Mouse (Mus musculus) CH12.LX (cell line): ENCODE results near the gene Rhobtb1. TPM values are rescaled to one million over a fixed set of nuclear protein-coding genes. Genes with fewer than 3 reads are reported as not detected.

ENCODE experiments used
- DNase-seq: peaks from one replicate; pipeline ENCODE4 v3.0.0-alpha.2; 2013; ENCODE audit errors: extremely low read depth
- H3K27ac ChIP-seq: 2 replicates; pipeline ENCODE4 v1.5.1; 2012; ENCODE audit warnings: low read depth, mild to moderate bottlenecking, control low read depth, moderate library complexity; ENCODE audit not compliant: insufficient read depth
- H3K27me3 ChIP-seq: replicated peaks from 2 replicates; pipeline ENCODE3; 2012; ENCODE audit warnings: inconsistent platforms
- H3K36me3 ChIP-seq, 2 experiments: replicated peaks in 1 of 2; 2 replicates each; pipeline versions ENCODE3 to v1.6.1; 2012; ENCODE audit warnings: inconsistent platforms in 1 of 2, low read length in 1 of 2, mild to moderate bottlenecking in 1 of 2, mixed read lengths in 1 of 2, moderate library complexity in 1 of 2; ENCODE audit not compliant: control insufficient read depth in 1 of 2, insufficient read depth in 1 of 2
- H3K4me1 ChIP-seq, 2 experiments: 2 replicates each; pipeline ENCODE4 v1.6.1; 2012; ENCODE audit warnings: inconsistent platforms in 1 of 2, moderate library complexity in 1 of 2; ENCODE audit not compliant: insufficient read depth in 2 of 2, control insufficient read depth in 1 of 2
- H3K4me2 ChIP-seq: 2 replicates; pipeline ENCODE4 v1.6.1; 2012; ENCODE audit warnings: low read depth, mild to moderate bottlenecking, control low read depth; ENCODE audit not compliant: poor library complexity, insufficient read depth, severe bottlenecking
- H3K4me3 ChIP-seq, 3 experiments: fragments of 150-350 bp in 1 of 3; sonication (generic) in 1 of 3; replicated peaks in 1 of 3; 2 replicates each; pipeline versions ENCODE3 to v1.5.1; 2011 to 2012; ENCODE audit warnings: low read depth in 2 of 3, low read length in 2 of 3, mild to moderate bottlenecking in 2 of 3, moderate library complexity in 2 of 3, control low read depth in 1 of 3, improper control_type of control experiment in 1 of 3, inconsistent platforms in 1 of 3, mixed read lengths in 1 of 3; ENCODE audit not compliant: poor library complexity in 1 of 3
- H3K79me2 ChIP-seq: replicated peaks from 2 replicates; pipeline ENCODE4 v1.6.1; 2012; ENCODE audit warnings: mild to moderate bottlenecking, moderate library complexity; ENCODE audit not compliant: control insufficient read depth, poor library complexity, insufficient read depth, severe bottlenecking; ENCODE audit errors: extremely low read depth
- H3K9ac ChIP-seq: 2 replicates; pipeline ENCODE4 v1.6.1; 2012; ENCODE audit warnings: low read depth, mild to moderate bottlenecking, control low read depth, moderate library complexity; ENCODE audit not compliant: insufficient read depth
- H3K9me3 ChIP-seq: replicated peaks from 2 replicates; pipeline ENCODE3; 2012; ENCODE audit warnings: low read length, inconsistent platforms, mixed read lengths
- BHLHE40 ChIP-seq: IDR thresholded peaks from 2 replicates; pipeline ENCODE4 v1.6.1; 2011; ENCODE audit warnings: mild to moderate bottlenecking, low read depth, low read length, improper control_type of control experiment
- CHD2 ChIP-seq: IDR thresholded peaks from 2 replicates; pipeline ENCODE4 v1.6.1; 2011; ENCODE audit warnings: low read length, improper control_type of control experiment
- CTCF ChIP-seq, 2 experiments: IDR thresholded peaks in 1 of 2; conservative IDR thresholded peaks in 1 of 2; 2 replicates each; pipeline ENCODE4 v1.5.1; 2011 to 2012; ENCODE audit warnings: low read depth in 2 of 2, low read length in 2 of 2, improper control_type of control experiment in 1 of 2, inconsistent platforms in 1 of 2, mild to moderate bottlenecking in 1 of 2, moderate library complexity in 1 of 2
- E2F4 ChIP-seq: IDR thresholded peaks from 2 replicates; pipeline ENCODE4 v1.6.1; 2011; ENCODE audit warnings: low read depth, low read length, improper control_type of control experiment; ENCODE audit not compliant: insufficient replicate concordance
- ELF1 ChIP-seq: IDR thresholded peaks from 2 replicates; pipeline ENCODE4 v1.6.1; 2014; ENCODE audit warnings: low read depth, mild to moderate bottlenecking, inconsistent platforms, low read length, improper control_type of control experiment
- GABPA ChIP-seq: IDR thresholded peaks from 2 replicates; pipeline ENCODE4 v1.6.1; 2012; ENCODE audit warnings: low read depth, low read length, improper control_type of control experiment, inconsistent platforms; ENCODE audit not compliant: insufficient replicate concordance
- IRF4 ChIP-seq: IDR thresholded peaks from 2 replicates; pipeline ENCODE4 v1.6.1; 2014; ENCODE audit warnings: low read depth, mild to moderate bottlenecking, inconsistent platforms, low read length, improper control_type of control experiment
- MAFK ChIP-seq: IDR thresholded peaks from 2 replicates; pipeline ENCODE4 v1.6.1; 2011; ENCODE audit warnings: low read length, improper control_type of control experiment; ENCODE audit not compliant: insufficient replicate concordance
- NELFE ChIP-seq: IDR thresholded peaks from 2 replicates; pipeline ENCODE4 v1.6.1; 2011; ENCODE audit warnings: low read depth, low read length, improper control_type of control experiment
- POLR2A ChIP-seq: IDR thresholded peaks from 2 replicates; pipeline ENCODE4 v1.6.1; 2011; ENCODE audit warnings: low read depth, mild to moderate bottlenecking, improper control_type of control experiment, low read length
- SIN3A ChIP-seq: IDR thresholded peaks from 2 replicates; pipeline ENCODE4 v1.6.1; 2012; ENCODE audit warnings: low read length, improper control_type of control experiment, inconsistent platforms
- SMC3 ChIP-seq: IDR thresholded peaks from 2 replicates; pipeline ENCODE4 v1.6.1; 2011; ENCODE audit warnings: low read depth, low read length, improper control_type of control experiment
- TBP ChIP-seq: conservative IDR thresholded peaks from 2 replicates; pipeline ENCODE4 v1.6.1; 2011; ENCODE audit warnings: low read depth, low read length, improper control_type of control experiment
- TCF12 ChIP-seq: IDR thresholded peaks from 2 replicates; pipeline ENCODE4 v1.6.1; 2014; ENCODE audit warnings: low read depth, mild to moderate bottlenecking, inconsistent platforms, low read length, improper control_type of control experiment
- USF2 ChIP-seq: conservative IDR thresholded peaks from 2 replicates; pipeline ENCODE4 v1.6.1; 2011; ENCODE audit warnings: low read depth, low read length, improper control_type of control experiment
- ZC3H11A ChIP-seq: IDR thresholded peaks from 2 replicates; pipeline ENCODE4 v1.6.1; 2012; ENCODE audit warnings: low read depth, mild to moderate bottlenecking, inconsistent platforms, low read length, improper control_type of control experiment
- ZNF384 ChIP-seq: IDR thresholded peaks from 2 replicates; pipeline ENCODE4 v1.6.1; 2012; ENCODE audit warnings: low read depth, low read length, improper control_type of control experiment, inconsistent platforms
- dilution Hi-C: fragments of 300-500 bp; cut with MboI; formaldehyde crosslinking; loops from 2 replicates; pipeline ENCODE4 v1.14.3; 2020; ENCODE audit warnings: low sequenced_read_pairs; ENCODE audit not compliant: extremely low pct_unique_long_range_greater_than_20kb, extremely low pct_ligation_motif_present
- in situ Hi-C: fragments of 300-500 bp; cut with MboI; formaldehyde crosslinking; loops from 3 replicates; pipeline ENCODE4 v1.14.3; 2019; ENCODE audit warnings: low sequenced_read_pairs, low pct_ligation_motif_present, low pct_unique_long_range_greater_than_20kb, mixed read lengths
- polyA plus RNA-seq: library from polyadenylated mRNA; unstranded; fragments of >175 nt; gene quantifications from 2 replicates; pipeline ENCODE4 v1.2.1, GENCODE M21; 2012; ENCODE audit warnings: low read depth; ENCODE audit not compliant: insufficient read length
- total RNA-seq, 2 experiments: library from RNA; depleted of rRNA; stranded (reverse); fragments of 300-350 nt in 1 of 2; fragments of >200 nt in 1 of 2; gene quantifications; 2 replicates each; pipeline ENCODE4 v1.2.3; 2012 to 2014

Gene Rhobtb1
- total and polyA plus RNA-seq, 3 experiments = 3.1 to 12.2 (median 3.4) TPM

DNA sequence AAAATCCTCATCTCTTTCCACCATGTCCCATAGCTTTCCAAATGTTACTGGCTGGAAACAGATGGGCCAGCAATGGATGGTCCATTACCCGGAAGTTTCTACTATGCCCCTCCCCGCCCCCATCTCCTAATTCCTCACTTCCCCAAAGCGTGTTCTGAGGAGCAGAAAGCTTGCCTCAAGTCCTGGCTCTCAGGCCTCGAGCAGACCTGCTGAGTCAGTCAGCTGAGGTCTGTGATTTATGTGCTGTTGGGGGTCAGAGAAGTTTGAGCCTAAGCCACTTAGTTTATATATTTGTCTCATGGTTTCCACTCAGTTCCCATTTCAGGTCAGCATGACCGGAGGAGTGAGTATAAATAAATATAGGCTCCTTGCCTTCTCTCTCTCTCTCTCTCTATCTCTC is 157.9 kb downstream of the Rhobtb1 start:
- TF ChIP-seq ELF1 = 0 out of 2 replicates have a peak, but pooled peaks have one; percentile 13
- TF ChIP-seq ZNF384 = no peak
- no peak for TF ChIP-seq SMC3
- TF ChIP-seq TBP = no peak
- TF ChIP-seq USF2 = no peak
- TF ChIP-seq IRF4 = no peak
- TF ChIP-seq BHLHE40 = no peak
- no peak for TF ChIP-seq CTCF (conservative IDR thresholded peaks at IDR 0.05 in 1 of 2, IDR thresholded peaks at IDR 0.05 in 1 of 2; ENCODE audit: low read depth in 2 of 2, low read length in 2 of 2)
- no peak for TF ChIP-seq GABPA
- in situ Hi-C loops = loop anchor here (5.0 to 25.0 kb wide), 4 partner anchors 122 to 522 kb away; no protein-coding TSS in a partner anchor
- DNase-seq = no peak
- Histone ChIP-seq H3K79me2 (no peaks in the 10 kb centered on the region), H3K9me3 (no peaks in the 10 kb centered on the region), H3K36me3 (no peaks in the 10 kb centered on the region), H3K9ac (no peak overlapping the region), H3K4me1 (peaks cover 3 to 19% of the 10 kb centered on the region in 2 experiments; a peak in 2 of 4 replicates), H3K27me3 (no peaks in the 10 kb centered on the region), H3K4me3 (no peak overlapping the region), H3K4me2 (no peak overlapping the region), H3K27ac (no peak overlapping the region)
- dilution Hi-C loops = no loop called here

DNA sequence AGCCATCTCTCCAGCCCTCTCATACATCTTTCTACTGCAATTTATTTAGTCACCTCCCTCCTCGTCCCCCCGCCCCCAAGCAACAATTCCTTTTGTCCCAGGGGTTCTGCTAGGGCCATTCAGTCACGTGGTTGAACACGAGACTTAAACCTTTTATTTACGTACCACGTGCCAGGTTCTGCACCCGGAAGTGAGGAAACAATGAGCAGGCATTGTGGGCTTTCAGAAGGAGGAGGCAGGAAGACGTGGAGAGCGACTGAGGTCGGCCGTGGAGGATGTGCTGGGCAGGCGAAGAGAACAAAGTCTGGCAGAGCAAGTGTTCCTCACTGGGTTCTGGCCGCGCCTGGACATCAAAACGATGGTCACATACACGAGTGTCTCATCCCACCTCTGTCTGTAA is 160.6 kb downstream of the Rhobtb1 start:
- in situ Hi-C loops = loop anchor here (25.0 kb wide), 3 partner anchors 300 to 525 kb away; no protein-coding TSS in a partner anchor
- peaks cover 3 to 11% of the 10 kb centered on the region in 2 experiments; a peak in 2 of 4 replicates for H3K4me1 ChIP-seq
- H3K9me3 ChIP-seq = no peaks in the 10 kb centered on the region
- dilution Hi-C loops = no loop called here
- DNase-seq = no peak
- H3K9ac ChIP-seq = no peak overlapping the region
- no peak overlapping the region for H3K4me3 ChIP-seq
- no peak for TF ChIP-seq ZNF384
- TF ChIP-seq NELFE = no peak
- TF ChIP-seq ELF1 = no peak
- no peak for TF ChIP-seq TCF12
- no peak for TF ChIP-seq MAFK
- no peak for TF ChIP-seq POLR2A
- TF ChIP-seq CTCF (conservative IDR thresholded peaks at IDR 0.05 in 1 of 2, IDR thresholded peaks at IDR 0.05 in 1 of 2; ENCODE audit: low read depth in 2 of 2, low read length in 2 of 2) = no peak
- TF ChIP-seq ZC3H11A = no peak
- TF ChIP-seq E2F4 = no peak
- no peak for TF ChIP-seq CHD2
- TF ChIP-seq SIN3A = no peak
- TF ChIP-seq, all 38 proteins: peak for 0
- Histone ChIP-seq H3K36me3 (no peaks in the 10 kb centered on the region), H3K27ac (no peak overlapping the region), H3K27me3 (no peaks in the 10 kb centered on the region), H3K4me2 (no peak overlapping the region), H3K79me2 (no peaks in the 10 kb centered on the region)
